Mouse (Mus musculus) megakaryocyte-erythroid progenitor cell, adult 5-6 weeks (primary cell): ENCODE measurements around the gene Sstr2. TPM values are rescaled to one million over a fixed set of nuclear protein-coding genes. Genes with fewer than 3 reads are reported as not detected.

ENCODE experiments used
- ATAC-seq: replicated peaks from 2 replicates; pipeline ENCODE4 v1.8.0; 2016; ENCODE audit warnings: mild to moderate bottlenecking, inconsistent platforms; ENCODE audit not compliant: severe bottlenecking, poor library complexity, low FRiP score, low TSS enrichment
- total RNA-seq, 2 experiments: library from RNA; stranded (forward) in 1 of 2; stranded (reverse) in 1 of 2; fragments of 200-1000, 215-1000 nt in 1 of 2; fragments of >200 nt in 1 of 2; fragmentation: Nextera tagmentation in 1 of 2; gene quantifications; 2 replicates each; pipeline ENCODE4 v1.2.3; 2014 to 2017

Gene Sstr2
- total RNA-seq, 2 experiments from 2014 or later, result not detected

- ATAC-seq, result peak; percentile 74
Measured at GRCm38 (mm10) chr11:113617132-113617911, 1.8 kb upstream of the Sstr2 start.

- ATAC-seq, result no peak
Measured at GRCm38 (mm10) chr11:113618303-113618671, 855 bp upstream of the Sstr2 start.

- no peak for ATAC-seq
Measured at GRCm38 (mm10) chr11:113619420-113620080, 408 bp downstream of the Sstr2 start.

- no peak for ATAC-seq
Measured at GRCm38 (mm10) chr11:113621001-113621400, 1.9 kb downstream of the Sstr2 start.

- ATAC-seq, result no peak
Measured at GRCm38 (mm10) chr11:113622028-113622427, 2.9 kb downstream of the Sstr2 start.

GRCm38 (mm10) chr11:113625437-113625836 is 6.3 kb downstream of the Sstr2 start:
- no peak for ATAC-seq

GRCm38 (mm10) chr11:113627785-113628184 is 8.6 kb downstream of the Sstr2 start:
- no peak for ATAC-seq

- no peak for ATAC-seq
Measured at GRCm38 (mm10) chr11:113630642-113631041, 11.5 kb downstream of the Sstr2 start.

- no peak for ATAC-seq
Measured at GRCm38 (mm10) chr11:113631302-113631701, 12.2 kb downstream of the Sstr2 start.

GRCm38 (mm10) chr11:113631862-113632261 is 12.7 kb downstream of the Sstr2 start:
- ATAC-seq, result no peak

GRCm38 (mm10) chr11:113632303-113632702 is 13.2 kb downstream of the Sstr2 start:
- no peak for ATAC-seq

GRCm38 (mm10) chr11:113633398-113633797 is 14.3 kb downstream of the Sstr2 start:
- ATAC-seq, result no peak

GRCm38 (mm10) chr11:113634699-113635121 is 15.6 kb downstream of the Sstr2 start:
- no peak for ATAC-seq

- no peak for ATAC-seq
Measured at GRCm38 (mm10) chr11:113638680-113639079, 19.5 kb downstream of the Sstr2 start.

- no peak for ATAC-seq
Measured at GRCm38 (mm10) chr11:113645181-113645580, 26.0 kb downstream of the Sstr2 start.

- ATAC-seq, result peak; percentile 59; the same call in 1 of the 2 replicates
Measured at GRCm38 (mm10) chr11:113648152-113648551, 29.0 kb downstream of the Sstr2 start.

- no peak for ATAC-seq
Measured at GRCm38 (mm10) chr11:113648690-113649352, 29.7 kb downstream of the Sstr2 start, which contains the start of gene Cog1. Gene Cog1, plus strand, starts transcription at chr11:113649169.

GRCm38 (mm10) chr11:113649353-113650210 is 30.4 kb downstream of the Sstr2 start, which contains the start of gene Slc39a11:
Gene Slc39a11, minus strand, starts transcription at chr11:113650079.
- peak; percentile 32; the same call in 1 of the 2 replicates for ATAC-seq

GRCm38 (mm10) chr11:113651206-113651906 is 32.2 kb downstream of the Sstr2 start:
- peak; percentile 64 for ATAC-seq
